Mouse (Mus musculus) embryonic fibroblast, embryonic 13.5 days (primary cell): ENCODE results near the gene Scnn1b. TPM values are rescaled to one million over a fixed set of nuclear protein-coding genes. Genes with fewer than 3 reads are reported as not detected.

Experiments
- H3K27ac ChIP-seq: 2 replicates; pipeline ENCODE4 v1.5.1; 2012; ENCODE audit warnings: low read length, control low read depth, inconsistent platforms; ENCODE audit not compliant: insufficient read depth
- H3K4me1 ChIP-seq: 2 replicates; pipeline ENCODE4 v1.6.1; 2011; ENCODE audit warnings: low read length; ENCODE audit not compliant: control insufficient read depth, insufficient read depth
- H3K4me3 ChIP-seq: 2 replicates; pipeline ENCODE4 v1.5.1; 2011; ENCODE audit warnings: mild to moderate bottlenecking, control low read depth, low read length; ENCODE audit not compliant: insufficient read depth
- CTCF ChIP-seq: IDR thresholded peaks from 2 replicates; pipeline ENCODE4 v1.5.1; 2011; ENCODE audit warnings: mild to moderate bottlenecking, control low read depth, low read length, moderate library complexity, borderline replicate concordance; ENCODE audit not compliant: insufficient read depth
- POLR2A ChIP-seq: IDR thresholded peaks from 2 replicates; pipeline ENCODE4 v1.6.1; 2011; ENCODE audit warnings: low read depth, mild to moderate bottlenecking, control low read depth, low read length, moderate library complexity
- polyA plus RNA-seq: library from polyadenylated mRNA; stranded (reverse); fragments of >200 nt; gene quantifications from 2 replicates; pipeline ENCODE4 v1.2.4, GENCODE M21; 2011; ENCODE audit warnings: low read depth; ENCODE audit not compliant: missing spikeins, insufficient read length

Scnn1b gene
- polyA plus RNA-seq, 1 experiment = not detected

DNA sequence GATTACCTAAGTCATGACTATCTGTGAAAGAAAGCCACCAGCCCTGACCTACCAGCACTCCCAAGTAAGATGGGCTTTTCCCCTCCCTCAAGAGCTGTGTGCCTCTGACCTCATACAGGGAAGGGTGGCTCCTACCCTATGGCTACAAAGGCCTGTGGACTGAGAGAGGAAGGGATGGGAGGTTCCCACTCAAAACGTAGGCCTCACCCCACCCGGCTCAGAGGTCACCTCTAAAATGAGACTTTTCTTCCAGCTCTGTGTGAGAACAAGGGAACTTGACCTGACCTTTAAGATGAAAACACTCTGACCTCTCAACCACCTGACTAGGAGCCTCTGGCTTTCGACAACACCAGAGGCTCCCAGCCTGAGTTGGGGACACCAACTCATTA is 97.7 kb downstream of the Scnn1b start:
- TF ChIP-seq POLR2A (no peak), CTCF (no peak)
- Histone ChIP-seq H3K4me1 (no peaks in the 10 kb centered on the region), H3K27ac (no peak overlapping the region), H3K4me3 (no peak overlapping the region)

DNA sequence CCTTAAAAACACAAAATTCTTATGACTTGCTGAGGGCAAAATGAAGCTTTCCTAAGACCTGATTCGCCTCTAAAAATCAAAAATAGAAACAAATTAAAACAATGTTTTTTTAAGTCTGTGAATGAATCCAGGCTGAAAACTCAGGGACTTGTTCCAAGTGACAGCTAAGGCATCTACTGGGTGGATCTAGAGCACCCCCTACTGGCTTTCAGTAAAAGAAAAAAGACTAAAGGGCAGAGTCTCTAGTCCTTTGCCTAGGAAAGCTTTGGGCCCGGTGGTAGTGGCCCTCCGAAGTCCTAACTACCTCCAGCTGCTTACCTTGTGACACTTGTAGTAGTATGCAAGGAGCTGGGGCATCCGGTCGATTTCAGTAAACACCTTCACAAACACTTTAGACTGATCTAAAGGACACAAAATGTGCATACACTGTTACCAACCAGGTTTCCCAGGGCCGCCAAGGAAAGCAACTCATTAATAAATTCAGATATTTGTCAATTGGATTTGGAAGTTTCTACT is 99.1 kb downstream of the Scnn1b start:
- TF ChIP-seq POLR2A = no peak
- no peak for TF ChIP-seq CTCF
- Histone ChIP-seq H3K27ac (no peak overlapping the region), H3K4me3 (no peak overlapping the region), H3K4me1 (peaks cover 8% of the 10 kb centered on the region; the same call in 1 of the 2 replicates)

DNA sequence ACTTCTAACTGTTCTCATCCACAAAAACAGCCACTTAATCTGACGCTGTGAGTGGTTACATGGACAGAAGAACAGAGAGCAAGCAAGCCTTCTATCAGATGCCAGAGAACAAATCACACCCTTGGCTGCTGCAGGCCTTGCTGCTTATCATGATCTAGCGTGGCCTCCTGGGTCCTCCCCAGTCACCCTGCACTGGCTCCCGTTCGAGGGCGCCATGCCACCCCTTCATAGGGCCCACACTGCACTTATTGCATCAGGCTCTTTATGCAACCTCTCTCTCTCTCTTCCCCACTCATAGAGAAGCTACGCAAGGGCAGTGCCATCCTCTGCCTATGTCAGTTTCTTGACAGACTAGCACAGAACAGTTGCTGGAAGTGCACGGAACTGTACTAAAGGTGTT is 101.3 kb downstream of the Scnn1b start:
- TF ChIP-seq POLR2A (no peak), CTCF (no peak)
- peaks cover 8% of the 10 kb centered on the region; the same call in 1 of the 2 replicates for H3K4me1 ChIP-seq
- no peak overlapping the region for H3K4me3 ChIP-seq
- H3K27ac ChIP-seq = no peak overlapping the region

Other genes starting within 250 kb of the Scnn1b start
- 13.3 and 13.7 TPM in 2 replicates for gene Usp31, start 157.8 kb upstream of the Scnn1b start, polyA plus RNA-seq
- not detected in 2 replicates for gene Scnn1g, start 130.6 kb upstream of the Scnn1b start, polyA plus RNA-seq
- 14.0 and 16.3 TPM in 2 replicates for gene Cog7, start 116.7 kb downstream of the Scnn1b start, polyA plus RNA-seq
- gene Gga2, start 156.2 kb downstream of the Scnn1b start, polyA plus RNA-seq = 48.8 and 60.1 TPM in 2 replicates
- gene Ubfd1, start 202.1 kb downstream of the Scnn1b start, polyA plus RNA-seq = 47.0 and 50.0 TPM in 2 replicates
- 4.0 and 4.2 TPM in 2 replicates for gene Ears2, start 202.2 kb downstream of the Scnn1b start, polyA plus RNA-seq
- 137 and 149 TPM in 2 replicates for gene Ndufab1, start 236.8 kb downstream of the Scnn1b start, polyA plus RNA-seq